Mouse (Mus musculus): ENCODE measurements around the gene Zbp1. TPM values are rescaled to one million over a fixed set of nuclear protein-coding genes. Genes with fewer than 3 reads are reported as not detected.
A peak's percentile ranks its signal among the peaks of the same experiment; 100 is the strongest.

Gene Zbp1
- total and polyA plus RNA-seq, 3 experiments: 0.47 to 1.2 (median 0.91) TPM

DNA sequence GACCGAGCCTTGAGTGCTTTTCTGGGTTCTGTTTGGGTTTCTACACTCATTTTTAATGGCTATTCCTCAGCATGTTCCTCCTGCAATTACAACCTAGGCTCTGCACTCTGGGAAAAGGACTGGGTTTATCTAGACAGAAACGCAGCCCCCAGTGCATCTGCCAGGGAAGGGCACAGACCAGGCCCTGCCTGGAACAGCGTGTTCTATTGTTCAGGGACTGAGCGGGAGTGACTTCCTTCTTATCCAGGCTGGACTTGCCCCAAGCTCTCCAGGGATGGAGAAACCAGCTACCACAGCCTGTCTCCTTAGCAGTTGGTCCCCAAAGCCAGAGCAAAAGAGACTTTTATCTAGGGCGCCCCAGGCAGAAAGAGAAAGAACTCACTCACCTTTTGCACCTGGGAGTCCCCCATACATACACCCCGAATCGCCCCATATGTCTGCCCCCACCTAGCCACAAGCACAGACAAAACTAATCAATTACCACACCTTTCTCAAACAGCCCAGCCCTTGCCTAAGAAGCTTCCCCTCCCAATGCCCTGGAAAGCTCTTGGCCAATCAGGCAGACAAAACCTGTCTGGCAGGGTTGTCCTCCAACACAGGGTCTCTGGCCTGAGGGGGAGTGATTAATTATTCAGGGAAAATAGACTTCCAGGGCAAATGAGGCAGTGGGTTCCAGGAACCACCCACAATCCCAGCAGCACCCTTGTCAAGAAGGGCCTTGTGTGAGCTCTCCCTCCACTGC lies 37.3 kb upstream of the Zbp1 start:
- H3K36me3 ChIP-seq (ENCODE audit: control insufficient read depth, insufficient read depth, low read length): no peaks in the 10 kb centered on the region
- H3K4me3 ChIP-seq: no peak overlapping the region
- DNase-seq: no peak
- no peak for TF ChIP-seq EP300 (IDR thresholded peaks at IDR 0.05; ENCODE audit: insufficient read depth, low read depth, low read length)
- no peak for TF ChIP-seq POLR2A (IDR thresholded peaks at IDR 0.05; ENCODE audit: insufficient read depth, low read depth, low read length)
- no peak for TF ChIP-seq CTCF (IDR thresholded peaks at IDR 0.05)
- H3K4me1 ChIP-seq (ENCODE audit: control insufficient read depth, insufficient read depth, low read length): peaks cover 47% of the 10 kb centered on the region
- intact Hi-C loops (cut with DNase I): no loop called here
- no peak overlapping the region for H3K9ac ChIP-seq (ENCODE audit: low read depth, low read length)
- 53% methylated on average over 7 of the region's 7 CpGs for WGBS
- no peak overlapping the region for H3K27ac ChIP-seq
- H3K79me2 ChIP-seq (replicated peaks; ENCODE audit: control insufficient read depth, insufficient read depth, low read length): peaks cover 5% of the 10 kb centered on the region
- no peaks in the 10 kb centered on the region for H3K27me3 ChIP-seq (ENCODE audit: control insufficient read depth, insufficient read depth, low read length)

DNA sequence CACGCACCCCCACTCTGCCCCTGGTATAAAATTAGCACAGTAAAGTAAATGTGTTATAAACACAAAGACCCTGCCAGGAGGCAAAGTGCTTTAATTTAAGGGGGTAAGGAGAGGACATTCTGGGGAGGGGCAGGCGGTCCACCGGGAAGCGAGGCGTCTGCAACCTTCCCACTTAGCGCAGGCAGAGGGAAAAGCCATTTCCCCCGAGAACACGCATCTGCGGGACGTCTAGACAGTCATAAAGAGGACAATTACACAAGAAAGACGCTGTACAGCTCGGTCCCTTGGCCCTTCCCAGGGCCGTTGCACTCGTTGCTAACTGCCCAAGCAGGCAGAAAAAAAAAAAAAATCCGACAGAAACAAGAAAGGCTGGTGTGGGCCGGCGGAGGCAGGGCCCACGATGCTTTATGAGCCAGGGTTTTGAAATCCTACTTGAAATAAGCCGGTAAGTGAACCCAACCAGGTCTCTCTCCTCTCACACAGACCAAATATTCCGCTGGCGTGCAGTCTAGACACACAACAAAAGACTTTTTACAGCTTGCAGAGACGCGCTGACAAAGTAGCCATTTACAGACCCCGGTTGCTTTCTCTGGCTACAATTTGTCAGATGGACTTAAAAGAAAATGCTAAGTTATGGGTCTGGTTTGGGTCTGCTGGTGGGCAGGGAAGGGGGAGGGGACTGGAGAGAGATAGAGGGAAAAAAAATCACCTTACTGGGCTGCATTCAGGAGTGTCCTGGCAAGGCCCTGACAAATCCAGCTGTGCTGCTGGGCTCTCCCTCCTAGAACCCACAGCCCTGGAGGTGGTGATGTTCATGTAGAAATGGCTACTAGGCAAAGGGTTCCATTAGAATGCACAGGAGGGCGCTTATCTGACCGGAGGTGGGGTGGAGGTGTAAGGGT lies 35.3 kb upstream of the Zbp1 start:
- WGBS: 58% methylated on average over 26 of the region's 26 CpGs
- TF ChIP-seq EP300 (IDR thresholded peaks at IDR 0.05; ENCODE audit: insufficient read depth, low read depth, low read length): no peak
- TF ChIP-seq CTCF (IDR thresholded peaks at IDR 0.05): no peak
- no peak for TF ChIP-seq POLR2A (IDR thresholded peaks at IDR 0.05; ENCODE audit: insufficient read depth, low read depth, low read length)
- Histone ChIP-seq H3K4me3 (no peak overlapping the region), H3K4me1 (ENCODE audit: control insufficient read depth, insufficient read depth, low read length) (peaks cover 54% of the 10 kb centered on the region), H3K27me3 (ENCODE audit: control insufficient read depth, insufficient read depth, low read length) (no peaks in the 10 kb centered on the region), H3K79me2 (replicated peaks; ENCODE audit: control insufficient read depth, insufficient read depth, low read length) (peaks cover 5% of the 10 kb centered on the region), H3K9ac (ENCODE audit: low read depth, low read length) (no peak overlapping the region), H3K27ac (no peak overlapping the region), H3K36me3 (ENCODE audit: control insufficient read depth, insufficient read depth, low read length) (no peaks in the 10 kb centered on the region)
- no peak for DNase-seq
- intact Hi-C loops (cut with DNase I): no loop called here

DNA sequence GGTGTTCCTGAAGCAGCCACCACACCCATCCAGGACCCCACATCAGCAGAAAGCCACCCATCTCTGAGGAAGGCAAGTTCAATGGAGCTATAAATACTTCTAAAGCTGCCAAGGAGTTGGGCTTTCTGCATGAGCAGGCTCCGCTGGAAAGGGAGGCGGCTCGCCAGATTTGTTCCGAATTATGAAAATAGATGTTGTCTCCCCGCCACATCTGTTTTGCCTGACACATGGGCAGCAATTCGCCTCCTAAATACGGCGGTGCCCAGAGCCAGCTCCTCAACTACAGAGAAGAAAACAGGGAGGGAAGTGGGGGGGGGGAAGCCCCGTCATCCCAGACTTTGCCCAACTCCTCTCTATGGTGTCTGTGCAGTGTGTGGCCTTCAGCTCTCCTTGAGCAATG lies 33.0 kb upstream of the Zbp1 start:
- Histone ChIP-seq H3K36me3 (ENCODE audit: control insufficient read depth, insufficient read depth, low read length) (no peaks in the 10 kb centered on the region), H3K4me3 (no peak overlapping the region), H3K27ac (no peak overlapping the region; the same call in 1 of the 2 replicates), H3K27me3 (ENCODE audit: control insufficient read depth, insufficient read depth, low read length) (no peaks in the 10 kb centered on the region), H3K4me1 (ENCODE audit: control insufficient read depth, insufficient read depth, low read length) (peaks cover 40% of the 10 kb centered on the region), H3K9ac (ENCODE audit: low read depth, low read length) (no peak overlapping the region), H3K79me2 (replicated peaks; ENCODE audit: control insufficient read depth, insufficient read depth, low read length) (peaks cover 5% of the 10 kb centered on the region)
- TF ChIP-seq POLR2A (IDR thresholded peaks at IDR 0.05; ENCODE audit: insufficient read depth, low read depth, low read length) (no peak), EP300 (IDR thresholded peaks at IDR 0.05; ENCODE audit: insufficient read depth, low read depth, low read length) (no peak), CTCF (IDR thresholded peaks at IDR 0.05) (no peak)
- intact Hi-C loops (cut with DNase I): no loop called here
- 23% methylated on average over 9 of the region's 9 CpGs for WGBS
- DNase-seq: no peak

DNA sequence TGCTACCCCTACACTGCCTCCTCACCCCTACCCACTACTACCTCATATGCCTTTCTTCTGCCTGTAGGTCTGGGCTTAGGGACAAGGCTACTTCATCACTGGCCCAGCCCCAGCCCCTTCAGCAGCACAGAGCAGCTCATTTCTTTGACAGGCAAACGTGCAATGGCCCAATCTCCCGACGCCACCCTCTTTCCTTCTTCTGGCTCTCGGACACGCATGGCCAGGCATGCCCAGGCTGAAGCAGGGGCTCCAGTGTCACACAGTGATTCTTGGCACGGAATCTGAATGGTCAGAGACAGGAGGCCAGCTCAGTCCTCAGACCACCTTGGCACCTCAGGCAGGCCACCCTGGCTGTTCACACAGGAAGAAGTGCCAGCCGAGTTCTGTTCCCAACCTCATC lies 32.4 kb upstream of the Zbp1 start:
- no peaks in the 10 kb centered on the region for H3K36me3 ChIP-seq (ENCODE audit: control insufficient read depth, insufficient read depth, low read length)
- no peak for DNase-seq
- WGBS: 45% methylated on average over 7 of the region's 7 CpGs
- no peak for TF ChIP-seq EP300 (IDR thresholded peaks at IDR 0.05; ENCODE audit: insufficient read depth, low read depth, low read length)
- no peak for TF ChIP-seq CTCF (IDR thresholded peaks at IDR 0.05)
- no peak for TF ChIP-seq POLR2A (IDR thresholded peaks at IDR 0.05; ENCODE audit: insufficient read depth, low read depth, low read length)
- no peak overlapping the region for H3K27ac ChIP-seq
- no peaks in the 10 kb centered on the region for H3K27me3 ChIP-seq (ENCODE audit: control insufficient read depth, insufficient read depth, low read length)
- H3K4me1 ChIP-seq (ENCODE audit: control insufficient read depth, insufficient read depth, low read length): peaks cover 34% of the 10 kb centered on the region
- H3K9ac ChIP-seq (ENCODE audit: low read depth, low read length): no peak overlapping the region
- H3K79me2 ChIP-seq (replicated peaks; ENCODE audit: control insufficient read depth, insufficient read depth, low read length): peaks cover 5% of the 10 kb centered on the region
- intact Hi-C loops (cut with DNase I): no loop called here
- no peak overlapping the region for H3K4me3 ChIP-seq

DNA sequence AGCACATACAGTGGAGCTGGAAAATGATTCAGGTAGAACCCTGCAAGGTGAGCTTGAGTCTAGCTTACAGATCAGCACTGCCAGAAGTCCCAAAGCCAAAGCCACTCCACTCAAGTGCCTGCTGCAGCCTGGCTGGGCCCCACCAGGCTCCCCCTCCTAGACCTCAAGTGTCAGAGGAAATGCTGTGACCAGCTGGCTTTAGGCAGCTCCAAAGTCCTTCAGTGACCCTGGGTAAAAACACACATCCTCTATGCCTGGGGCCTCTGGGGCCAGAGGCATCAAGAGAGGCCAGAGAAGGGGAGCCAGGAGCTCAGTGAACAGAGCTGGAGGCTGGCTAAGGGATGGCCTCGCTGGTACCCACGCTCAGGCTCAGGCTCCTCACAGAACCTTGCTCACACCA lies 31.7 kb upstream of the Zbp1 start:
- Histone ChIP-seq H3K4me1 (ENCODE audit: control insufficient read depth, insufficient read depth, low read length) (peaks cover 30% of the 10 kb centered on the region), H3K79me2 (replicated peaks; ENCODE audit: control insufficient read depth, insufficient read depth, low read length) (peaks cover 4% of the 10 kb centered on the region), H3K4me3 (no peak overlapping the region), H3K27me3 (ENCODE audit: control insufficient read depth, insufficient read depth, low read length) (no peaks in the 10 kb centered on the region), H3K9ac (ENCODE audit: low read depth, low read length) (no peak overlapping the region), H3K36me3 (ENCODE audit: control insufficient read depth, insufficient read depth, low read length) (no peaks in the 10 kb centered on the region), H3K27ac (no peak overlapping the region)
- intact Hi-C loops (cut with DNase I): no loop called here
- peak in 1 of 2 experiments; percentile 44 for DNase-seq
- TF ChIP-seq EP300 (IDR thresholded peaks at IDR 0.05; ENCODE audit: insufficient read depth, low read depth, low read length): no peak
- TF ChIP-seq CTCF (IDR thresholded peaks at IDR 0.05): no peak
- no peak for TF ChIP-seq POLR2A (IDR thresholded peaks at IDR 0.05; ENCODE audit: insufficient read depth, low read depth, low read length)
- 18% methylated on average over 2 of the region's 2 CpGs for whole genome bisulfite sequencing
